Mouse (Mus musculus) thymus, postnatal 4 days (tissue): Measurements from ENCODE around the gene Gm20388.

Source experiments
- DNase-seq: peaks from one replicate; pipeline ENCODE4 v3.0.0; 2021

Gene Gm20388

GRCm38 (mm10) chr8:121477851-121478547, 1567.4 kb downstream of the Gm20388 start:
- no peak for DNase-seq

- no peak for DNase-seq
These were observed 1568.5 kb downstream of the Gm20388 start for GRCm38 (mm10) chr8:121479144-121479543.

- DNase-seq, result no peak
These were observed 1569.9 kb downstream of the Gm20388 start for GRCm38 (mm10) chr8:121480411-121481031.

GRCm38 (mm10) chr8:121484072-121484782, 1573.6 kb downstream of the Gm20388 start:
- DNase-seq, result no peak

GRCm38 (mm10) chr8:121491633-121492032, 1581.0 kb downstream of the Gm20388 start:
- DNase-seq, result no peak

GRCm38 (mm10) chr8:121497621-121498020, 1587.0 kb downstream of the Gm20388 start:
- DNase-seq, result no peak

GRCm38 (mm10) chr8:121511751-121512150, 1601.1 kb downstream of the Gm20388 start:
- no peak for DNase-seq

- peak; percentile 86 for DNase-seq
These were observed 1602.8 kb downstream of the Gm20388 start for GRCm38 (mm10) chr8:121513429-121513828.

- no peak for DNase-seq
These were observed 1614.6 kb downstream of the Gm20388 start for GRCm38 (mm10) chr8:121525111-121525818.

GRCm38 (mm10) chr8:121526811-121527550, 1616.3 kb downstream of the Gm20388 start:
- DNase-seq, result no peak

GRCm38 (mm10) chr8:121527751-121528150, 1617.1 kb downstream of the Gm20388 start:
- DNase-seq, result no peak

- no peak for DNase-seq
These were observed 1618.1 kb downstream of the Gm20388 start for GRCm38 (mm10) chr8:121528790-121529189.

GRCm38 (mm10) chr8:121530639-121531038, 1620.0 kb downstream of the Gm20388 start:
- DNase-seq, result no peak

GRCm38 (mm10) chr8:121532381-121532780, 1621.7 kb downstream of the Gm20388 start:
- peak; percentile 63 for DNase-seq

GRCm38 (mm10) chr8:121541862-121542261, 1631.2 kb downstream of the Gm20388 start:
- peak; percentile 5 for DNase-seq

GRCm38 (mm10) chr8:121542901-121543300, 1632.3 kb downstream of the Gm20388 start:
- no peak for DNase-seq

GRCm38 (mm10) chr8:121544276-121544785, 1633.7 kb downstream of the Gm20388 start, which contains the start of gene 1700018B08Rik:
1700018B08Rik (minus strand) TSS chr8:121544320.
- no peak for DNase-seq

- DNase-seq, result no peak
These were observed 1634.3 kb downstream of the Gm20388 start for GRCm38 (mm10) chr8:121544936-121545335.

GRCm38 (mm10) chr8:121547132-121547531, 1636.5 kb downstream of the Gm20388 start:
- DNase-seq, result peak; percentile 84

- DNase-seq, result no peak
These were observed 1639.4 kb downstream of the Gm20388 start for GRCm38 (mm10) chr8:121550056-121550455.

GRCm38 (mm10) chr8:121551065-121551985, 1640.7 kb downstream of the Gm20388 start:
- no peak for DNase-seq
